Mouse (Mus musculus): ENCODE results near the gene Ifi35. TPM values are rescaled to one million over a fixed set of nuclear protein-coding genes. Genes with fewer than 3 reads are reported as not detected.
"Not testable (repeated sequence)": the region's sequence is repeated elsewhere in the genome, so short reads cannot be mapped to it uniquely, and the experiment has no call there.

Gene Ifi35
- polyA plus RNA-seq, 1 experiment from 2014 or later, result 2.2 TPM

GRCm38 (mm10) chr11:101474298-101474697, 26.1 kb downstream of the Ifi35 start:
- no peak for ATAC-seq (ENCODE audit: low FRiP score)
- peaks cover 49% of the 10 kb centered on the region for H3K4me1 ChIP-seq
- no peaks in the 10 kb centered on the region for H3K9me3 ChIP-seq
- H3K36me3 ChIP-seq (replicated peaks), result no peaks in the 10 kb centered on the region
- H3K27ac ChIP-seq, result no peak overlapping the region
- H3K4me2 ChIP-seq, result no peak overlapping the region
- no peak overlapping the region for H3K9ac ChIP-seq
- 74% methylated on average over 5 of the region's 5 CpGs for WGBS
- no peak overlapping the region for H3K4me3 ChIP-seq (replicated peaks)
- H3K27me3 ChIP-seq, result no peaks in the 10 kb centered on the region

- not testable (repeated sequence) for H3K4me3 ChIP-seq (replicated peaks); H3K27me3 ChIP-seq; H3K9ac ChIP-seq; H3K4me2 ChIP-seq; H3K36me3 ChIP-seq (replicated peaks); H3K27ac ChIP-seq; H3K9me3 ChIP-seq; ATAC-seq (ENCODE audit: low FRiP score)
- peaks cover 53% of the 10 kb centered on the region for H3K4me1 ChIP-seq
- 91% methylated on average over 4 of the region's 4 CpGs for WGBS
Observed at GRCm38 (mm10) chr11:101476361-101476760, 28.2 kb downstream of the Ifi35 start.

GRCm38 (mm10) chr11:101477194-101477551, 29.0 kb downstream of the Ifi35 start:
- H3K9me3 ChIP-seq, result no peaks in the 10 kb centered on the region
- 18% methylated on average over 4 of the region's 4 CpGs for WGBS
- H3K4me3 ChIP-seq (replicated peaks), result no peak overlapping the region
- peak; percentile 65 for ATAC-seq (ENCODE audit: low FRiP score)
- no peak overlapping the region for H3K9ac ChIP-seq
- peaks cover 46% of the 10 kb centered on the region for H3K4me1 ChIP-seq
- H3K4me2 ChIP-seq, result peak overlapping the region; percentile 24; the same call in 1 of the 2 replicates
- H3K36me3 ChIP-seq (replicated peaks), result no peaks in the 10 kb centered on the region
- H3K27me3 ChIP-seq, result no peaks in the 10 kb centered on the region
- H3K27ac ChIP-seq, result peak overlapping the region; percentile 94

DNA sequence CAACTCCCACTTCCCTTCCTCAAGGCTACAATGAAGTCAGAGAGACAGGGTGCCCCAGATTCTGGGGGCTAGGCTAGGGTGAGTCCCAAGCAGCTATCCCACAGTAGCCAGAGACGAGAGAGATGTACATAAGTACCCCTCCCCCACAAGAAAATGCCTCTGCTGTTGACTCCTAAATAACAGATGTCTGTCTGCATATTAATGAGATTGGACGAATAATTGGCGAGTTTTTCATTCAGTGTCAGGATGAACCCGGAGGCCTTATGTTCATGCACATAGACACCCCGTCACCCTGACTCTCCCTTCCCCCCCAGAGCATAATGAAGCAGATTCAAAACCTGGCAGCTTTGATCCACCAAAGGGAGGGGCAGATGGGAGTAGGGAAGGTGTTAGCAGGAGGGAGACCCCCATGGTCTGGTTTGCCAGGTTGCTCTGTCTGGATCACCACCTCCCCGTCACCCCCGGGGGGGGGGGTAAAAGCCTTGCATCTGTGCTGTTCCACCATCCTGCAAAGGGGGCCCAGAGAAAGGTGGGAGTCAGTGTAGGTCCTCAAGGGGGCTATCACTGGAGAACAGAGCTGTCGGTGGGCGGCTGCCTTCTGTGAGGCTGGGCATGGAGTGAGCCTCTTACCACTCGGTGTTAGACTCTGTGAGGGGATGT, 29.5 kb downstream of the Ifi35 start:
- Histone ChIP-seq H3K4me3 (replicated peaks) (no peak overlapping the region), H3K4me1 (peaks cover 42% of the 10 kb centered on the region), H3K36me3 (replicated peaks) (no peaks in the 10 kb centered on the region), H3K9me3 (no peaks in the 10 kb centered on the region), H3K27me3 (no peaks in the 10 kb centered on the region), H3K4me2 (peak overlapping the region; percentile 24; the same call in 1 of the 2 replicates), H3K9ac (no peak overlapping the region), H3K27ac (peak overlapping the region; percentile 94)
- 19% methylated on average over 10 of the region's 10 CpGs for WGBS
- ATAC-seq (ENCODE audit: low FRiP score), result peak; percentile 82

DNA sequence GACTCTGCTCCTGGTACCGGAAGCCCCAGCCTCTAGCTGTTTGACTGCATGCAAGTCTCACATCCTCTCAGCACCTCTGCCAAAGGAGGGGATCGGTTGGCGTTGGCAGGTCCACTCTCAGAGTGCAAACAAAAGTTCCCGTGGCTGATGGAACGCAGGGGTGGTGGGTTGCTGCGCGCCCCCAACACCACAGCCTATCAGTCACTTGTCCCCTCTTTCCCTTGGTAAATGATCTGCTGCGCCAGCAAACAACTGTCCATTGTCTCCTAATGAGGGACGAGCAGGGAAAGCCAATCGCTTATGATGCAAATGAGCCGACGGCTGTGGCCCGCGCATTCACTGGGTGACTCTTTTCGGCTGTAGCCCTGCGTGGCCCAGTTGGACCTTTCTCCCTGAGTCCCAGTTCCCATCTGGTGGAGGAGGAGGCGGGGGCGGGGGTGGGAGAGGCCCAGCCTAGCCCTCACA, 31.0 kb downstream of the Ifi35 start:
- peak overlapping the region; percentile 94 for H3K27ac ChIP-seq
- H3K4me2 ChIP-seq, result peak overlapping the region; percentile 49
- H3K9ac ChIP-seq, result peak overlapping the region; percentile 54; the same call in 1 of the 2 replicates
- peak overlapping the region; percentile 21 for H3K4me3 ChIP-seq (replicated peaks)
- H3K27me3 ChIP-seq, result no peaks in the 10 kb centered on the region
- WGBS, result 1% methylated on average over 18 of the region's 18 CpGs
- H3K36me3 ChIP-seq (replicated peaks), result no peaks in the 10 kb centered on the region
- no peaks in the 10 kb centered on the region for H3K9me3 ChIP-seq
- peak; percentile 51 for ATAC-seq (ENCODE audit: low FRiP score)
- peaks cover 52% of the 10 kb centered on the region for H3K4me1 ChIP-seq

DNA sequence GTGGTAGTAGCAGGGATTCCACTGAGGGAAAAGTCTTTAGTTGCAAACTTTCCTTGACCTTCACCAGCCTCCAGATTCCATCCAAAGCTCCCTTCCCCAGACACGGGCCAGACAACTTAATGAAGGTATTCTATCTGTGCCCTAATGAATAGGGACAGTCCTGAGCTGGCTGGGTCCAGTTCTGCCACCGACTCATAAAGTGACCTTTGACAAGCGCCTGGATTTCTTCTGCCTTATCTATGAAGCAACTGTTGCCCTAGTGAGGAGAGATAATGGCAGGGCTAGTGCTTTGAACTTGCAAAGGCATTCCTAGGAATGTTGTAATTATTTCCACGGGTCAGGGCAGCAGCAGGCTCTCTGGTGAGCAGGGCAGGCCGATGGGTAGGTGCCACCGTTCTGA, 32.7 kb downstream of the Ifi35 start:
- no peak for ATAC-seq (ENCODE audit: low FRiP score)
- Histone ChIP-seq H3K36me3 (replicated peaks) (no peaks in the 10 kb centered on the region), H3K4me1 (peaks cover 61% of the 10 kb centered on the region), H3K4me2 (no peak overlapping the region), H3K27ac (peak overlapping the region; percentile 94; the same call in 1 of the 2 replicates), H3K9ac (no peak overlapping the region), H3K4me3 (replicated peaks) (no peak overlapping the region), H3K27me3 (no peaks in the 10 kb centered on the region), H3K9me3 (no peaks in the 10 kb centered on the region)
- WGBS, result 79% methylated on average over 6 of the region's 6 CpGs

DNA sequence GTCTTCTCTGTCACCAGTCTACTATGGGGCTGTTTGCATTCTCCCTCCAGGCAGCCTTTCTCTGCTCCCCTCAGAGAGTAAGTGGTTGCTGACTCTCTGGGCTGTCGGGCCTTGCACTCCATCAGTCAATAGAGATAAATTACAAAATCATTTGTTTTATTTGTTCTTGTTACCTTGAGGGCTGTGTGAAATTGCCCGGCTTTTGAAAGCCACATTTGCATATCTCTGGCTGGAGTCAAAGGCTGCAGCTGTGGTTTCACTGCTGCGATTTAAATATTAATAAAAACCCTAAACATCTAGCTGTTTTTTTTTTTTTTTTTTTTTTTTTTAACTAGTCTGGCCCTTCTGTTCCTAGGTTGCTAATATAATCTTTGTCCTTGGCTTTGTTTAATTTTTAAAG, 35.6 kb downstream of the Ifi35 start:
- no peak for ATAC-seq (ENCODE audit: low FRiP score)
- H3K9me3 ChIP-seq, result no peaks in the 10 kb centered on the region
- H3K27ac ChIP-seq, result peak overlapping the region; percentile 72

DNA sequence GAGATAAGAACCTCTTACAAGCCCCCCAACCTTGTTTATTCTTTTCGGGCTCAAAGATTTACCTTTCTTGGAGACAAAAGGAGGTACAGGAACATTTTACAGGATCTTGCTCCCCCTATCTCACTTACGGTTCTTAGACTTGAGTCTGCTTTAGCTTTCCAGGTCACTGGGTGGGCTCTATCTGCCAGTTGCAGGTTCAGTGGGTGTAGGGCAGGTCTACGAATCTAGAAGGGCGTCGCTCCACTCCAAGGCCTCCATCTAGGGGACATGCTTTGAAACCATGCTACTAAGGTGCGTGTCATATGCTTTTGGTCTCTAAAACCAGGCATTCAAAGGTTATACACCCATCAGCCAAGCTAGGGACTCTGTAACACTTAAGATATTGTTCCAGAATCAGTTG, 36.0 kb downstream of the Ifi35 start:
- no peaks in the 10 kb centered on the region for H3K9me3 ChIP-seq
- WGBS, result 75% methylated on average over 6 of the region's 6 CpGs
- no peak overlapping the region for H3K9ac ChIP-seq
- H3K4me1 ChIP-seq, result peaks cover 39% of the 10 kb centered on the region
- H3K27me3 ChIP-seq, result no peaks in the 10 kb centered on the region
- H3K4me2 ChIP-seq, result no peak overlapping the region
- no peak overlapping the region for H3K4me3 ChIP-seq (replicated peaks)
- peaks cover 20% of the 10 kb centered on the region; the same call in 1 of the 2 replicates for H3K36me3 ChIP-seq (replicated peaks)
- peak overlapping the region; percentile 50; the same call in 1 of the 2 replicates for H3K27ac ChIP-seq
- ATAC-seq (ENCODE audit: low FRiP score), result no peak

More for the DNA sequence above, 35.6 kb downstream of the Ifi35 start:
- Histone ChIP-seq H3K9ac (no peak overlapping the region), H3K27me3 (no peaks in the 10 kb centered on the region), H3K4me1 (peaks cover 43% of the 10 kb centered on the region), H3K4me3 (replicated peaks) (no peak overlapping the region), H3K4me2 (no peak overlapping the region), H3K36me3 (replicated peaks) (peaks cover 17% of the 10 kb centered on the region; the same call in 1 of the 2 replicates)
- WGBS, result 28% methylated on average over 3 of the region's 3 CpGs

- no peak overlapping the region for H3K4me2 ChIP-seq
- no peak for ATAC-seq (ENCODE audit: low FRiP score)
- H3K27ac ChIP-seq, result peak overlapping the region; percentile 74; the same call in 1 of the 2 replicates
- H3K4me1 ChIP-seq, result peaks cover 33% of the 10 kb centered on the region
- no peak overlapping the region for H3K4me3 ChIP-seq (replicated peaks)
- peaks cover 23% of the 10 kb centered on the region; the same call in 1 of the 2 replicates for H3K36me3 ChIP-seq (replicated peaks)
- no peak overlapping the region for H3K9ac ChIP-seq
- WGBS, result 86% methylated on average over 7 of the region's 7 CpGs
- H3K27me3 ChIP-seq, result no peaks in the 10 kb centered on the region
- no peaks in the 10 kb centered on the region for H3K9me3 ChIP-seq
Observed at GRCm38 (mm10) chr11:101484814-101485213, 36.6 kb downstream of the Ifi35 start.

- Histone ChIP-seq H3K27ac (peak overlapping the region; percentile 74), H3K27me3 (no peaks in the 10 kb centered on the region), H3K9ac (0 out of 2 replicates have a peak overlapping the region, but pooled peaks have one; percentile 14), H3K4me1 (peaks cover 26% of the 10 kb centered on the region), H3K9me3 (no peaks in the 10 kb centered on the region), H3K4me3 (replicated peaks) (no peak overlapping the region), H3K4me2 (no peak overlapping the region), H3K36me3 (replicated peaks) (peaks cover 25% of the 10 kb centered on the region; the same call in 1 of the 2 replicates)
- WGBS, result 49% methylated on average over 6 of the region's 6 CpGs
- ATAC-seq (ENCODE audit: low FRiP score), result peak; percentile 49; the same call in 1 of the 2 replicates
Observed at GRCm38 (mm10) chr11:101485509-101486028, 37.4 kb downstream of the Ifi35 start.

GRCm38 (mm10) chr11:101486126-101486525, 37.9 kb downstream of the Ifi35 start:
- Histone ChIP-seq H3K4me1 (peaks cover 20% of the 10 kb centered on the region), H3K27me3 (no peaks in the 10 kb centered on the region), H3K36me3 (replicated peaks) (peaks cover 25% of the 10 kb centered on the region; the same call in 1 of the 2 replicates), H3K4me3 (replicated peaks) (no peak overlapping the region), H3K27ac (peak overlapping the region; percentile 74), H3K9ac (no peak overlapping the region), H3K4me2 (no peak overlapping the region), H3K9me3 (no peaks in the 10 kb centered on the region)
- ATAC-seq (ENCODE audit: low FRiP score), result no peak
- WGBS, result 85% methylated on average over 6 of the region's 6 CpGs

DNA sequence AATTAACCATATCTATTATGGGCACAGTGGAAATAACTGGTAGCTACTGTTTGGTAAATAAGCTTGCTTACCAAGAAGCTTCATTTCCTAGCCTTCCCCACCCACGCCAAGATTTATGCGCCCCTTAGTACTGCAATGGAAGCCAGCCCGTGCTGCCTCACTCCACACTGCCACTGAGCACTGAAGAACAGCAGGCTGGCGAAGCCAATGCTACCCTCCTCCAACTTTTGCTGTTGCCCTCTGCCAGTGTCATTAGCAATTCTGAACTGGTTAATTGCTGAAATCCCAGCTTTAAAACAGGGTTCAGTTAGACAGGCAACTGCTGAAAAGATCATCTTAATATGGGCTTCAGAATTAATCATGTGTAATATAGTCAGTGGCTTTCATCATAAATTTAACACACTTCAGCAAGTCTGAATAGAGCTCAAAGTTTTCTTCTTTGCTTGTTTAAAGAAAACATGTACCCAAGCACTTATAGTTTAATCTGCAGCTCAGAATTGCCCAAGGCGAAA, 58.1 kb downstream of the Ifi35 start:
- H3K4me3 ChIP-seq (replicated peaks), result no peak overlapping the region
- H3K4me2 ChIP-seq, result no peak overlapping the region
- H3K4me1 ChIP-seq, result no peaks in the 10 kb centered on the region
- no peak overlapping the region for H3K27ac ChIP-seq
- H3K27me3 ChIP-seq, result no peaks in the 10 kb centered on the region
- no peak overlapping the region for H3K9ac ChIP-seq
- no peaks in the 10 kb centered on the region for H3K9me3 ChIP-seq
- WGBS, result 70% methylated on average over 5 of the region's 5 CpGs
- H3K36me3 ChIP-seq (replicated peaks), result peaks cover 62% of the 10 kb centered on the region
- no peak for ATAC-seq (ENCODE audit: low FRiP score)

Data from forebrain, embryonic 12.5 days (tissue).